Mouse (Mus musculus) hindbrain, embryonic 16.5 days (tissue): ENCODE data around the gene Gas7. TPM values are rescaled to one million over a fixed set of nuclear protein-coding genes. Genes with fewer than 3 reads are reported as not detected.
A peak's percentile ranks its signal among the peaks of the same experiment; 100 is the strongest.

ENCODE experiments used
- ATAC-seq: fragments of 200-750 bp; cut with Nextera tagmentation; 2 replicates; pipeline ENCODE4 v1.8.0; 2017; ENCODE audit warnings: moderate TSS enrichment, moderate library complexity
- H3K27ac ChIP-seq: fragments of 300-500 bp; sonication (generic); 2 replicates; pipeline ENCODE4 v1.5.1; 2014; ENCODE audit warnings: low read depth, mild to moderate bottlenecking, control low read depth, low read length, moderate library complexity
- H3K27me3 ChIP-seq: fragments of 300-500 bp; sonication (generic); replicated peaks from 2 replicates; pipeline ENCODE4 v1.6.1; 2014; ENCODE audit warnings: low read length; ENCODE audit not compliant: control insufficient read depth, insufficient read depth
- H3K36me3 ChIP-seq: fragments of 300-500 bp; sonication (generic); 2 replicates; pipeline ENCODE4 v1.6.1; 2014; ENCODE audit warnings: mild to moderate bottlenecking, low read length, moderate library complexity, mixed read lengths; ENCODE audit not compliant: control insufficient read depth, insufficient read depth
- H3K4me1 ChIP-seq: fragments of 300-500 bp; sonication (generic); 2 replicates; pipeline ENCODE4 v1.6.1; 2014; ENCODE audit warnings: low read depth, low read length; ENCODE audit not compliant: control insufficient read depth, insufficient read depth
- H3K4me2 ChIP-seq: fragments of 300-500 bp; sonication (generic); 2 replicates; pipeline ENCODE4 v1.6.1; 2014; ENCODE audit warnings: mild to moderate bottlenecking, low read length, control low read depth, moderate library complexity
- H3K4me3 ChIP-seq: fragments of 300-500 bp; sonication (generic); 2 replicates; pipeline ENCODE4 v1.5.1; 2014; ENCODE audit warnings: mild to moderate bottlenecking, low read length, control low read depth, moderate library complexity
- H3K9ac ChIP-seq: fragments of 300-500 bp; sonication (generic); 2 replicates; pipeline ENCODE4 v1.6.1; 2014; ENCODE audit warnings: low read depth, mild to moderate bottlenecking, control low read depth, low read length, moderate library complexity
- H3K9me3 ChIP-seq: fragments of 300-500 bp; sonication (generic); 2 replicates; pipeline ENCODE4 v1.6.1; 2014; ENCODE audit warnings: mild to moderate bottlenecking, low read length, moderate library complexity; ENCODE audit not compliant: control insufficient read depth
- WGBS: fragments of 180-500 bp; shearing (Covaris S2); extraction: QIAGEN DNeasy Blood & Tissue Kit; methylation state at CpG from one replicate; pipeline ENCODE4 v1.1.7; 2014; 5-methylcytosine and 5-hydroxymethylcytosine counted together
- polyA plus RNA-seq: library from polyadenylated mRNA; unstranded; fragments of >200 nt; fragmentation: Nextera tagmentation; extraction: Ambion mirVana; gene quantifications from 2 replicates; pipeline ENCODE4 v1.2.1, GENCODE M21; 2015

The Gas7 gene
- polyA plus RNA-seq, 1 experiment from 2014 or later, result 34.8 TPM

- Histone ChIP-seq H3K9me3 (no peaks in the 10 kb centered on the region), H3K27me3 (no peaks in the 10 kb centered on the region), H3K4me2 (no peak overlapping the region), H3K4me1 (no peaks in the 10 kb centered on the region), H3K36me3 (no peaks in the 10 kb centered on the region), H3K27ac (no peak overlapping the region), H3K4me3 (no peak overlapping the region), H3K9ac (no peak overlapping the region)
- 88% methylated on average over 4 of the region's 4 CpGs for WGBS
- no peak for ATAC-seq
Measured at GRCm38 (mm10) chr11:67537353-67537752, 82.1 kb downstream of the Gas7 start.

- H3K27ac ChIP-seq, result no peak overlapping the region
- no peaks in the 10 kb centered on the region for H3K4me1 ChIP-seq
- WGBS, result 83% methylated on average over 6 of the region's 6 CpGs
- no peaks in the 10 kb centered on the region for H3K9me3 ChIP-seq
- no peaks in the 10 kb centered on the region for H3K27me3 ChIP-seq
- no peaks in the 10 kb centered on the region for H3K36me3 ChIP-seq
- H3K9ac ChIP-seq, result no peak overlapping the region
- ATAC-seq, result no peak
- H3K4me2 ChIP-seq, result no peak overlapping the region
- no peak overlapping the region for H3K4me3 ChIP-seq
Measured at GRCm38 (mm10) chr11:67538557-67538956, 83.3 kb downstream of the Gas7 start.

- H3K4me3 ChIP-seq, result no peak overlapping the region
- 72% methylated on average over 11 of the region's 11 CpGs for WGBS
- no peak for ATAC-seq
- H3K9ac ChIP-seq, result no peak overlapping the region
- peaks cover 9% of the 10 kb centered on the region for H3K4me1 ChIP-seq
- H3K27me3 ChIP-seq, result no peaks in the 10 kb centered on the region
- no peaks in the 10 kb centered on the region for H3K9me3 ChIP-seq
- H3K36me3 ChIP-seq, result no peaks in the 10 kb centered on the region
- H3K27ac ChIP-seq, result no peak overlapping the region
- no peak overlapping the region for H3K4me2 ChIP-seq
Measured at GRCm38 (mm10) chr11:67544656-67545432, 89.6 kb downstream of the Gas7 start.

GRCm38 (mm10) chr11:67546582-67546981 lies 91.3 kb downstream of the Gas7 start:
- Histone ChIP-seq H3K36me3 (no peaks in the 10 kb centered on the region), H3K9me3 (no peaks in the 10 kb centered on the region), H3K4me3 (no peak overlapping the region), H3K4me2 (no peak overlapping the region), H3K27ac (0 out of 2 replicates have a peak overlapping the region, but pooled peaks have one; percentile 7), H3K4me1 (peaks cover 11% of the 10 kb centered on the region), H3K27me3 (no peaks in the 10 kb centered on the region), H3K9ac (no peak overlapping the region)
- no peak for ATAC-seq
- WGBS, result 37% methylated on average over 5 of the region's 5 CpGs

GRCm38 (mm10) chr11:67549306-67549705 lies 94.1 kb downstream of the Gas7 start:
- H3K4me3 ChIP-seq, result no peak overlapping the region
- peak; percentile 63; the same call in 1 of the 2 replicates for ATAC-seq
- H3K9me3 ChIP-seq, result no peaks in the 10 kb centered on the region
- no peak overlapping the region for H3K27ac ChIP-seq
- H3K27me3 ChIP-seq, result no peaks in the 10 kb centered on the region
- H3K36me3 ChIP-seq, result no peaks in the 10 kb centered on the region
- 86% methylated on average over 4 of the region's 4 CpGs for WGBS
- peaks cover 11% of the 10 kb centered on the region for H3K4me1 ChIP-seq
- no peak overlapping the region for H3K4me2 ChIP-seq
- no peak overlapping the region for H3K9ac ChIP-seq

GRCm38 (mm10) chr11:67549762-67550488 lies 94.7 kb downstream of the Gas7 start:
- no peak overlapping the region for H3K27ac ChIP-seq
- H3K4me2 ChIP-seq, result no peak overlapping the region
- 77% methylated on average over 13 of the region's 13 CpGs for WGBS
- no peak for ATAC-seq
- H3K9me3 ChIP-seq, result no peaks in the 10 kb centered on the region
- H3K27me3 ChIP-seq, result no peaks in the 10 kb centered on the region
- H3K36me3 ChIP-seq, result no peaks in the 10 kb centered on the region
- H3K9ac ChIP-seq, result no peak overlapping the region
- no peak overlapping the region for H3K4me3 ChIP-seq
- H3K4me1 ChIP-seq, result peaks cover 11% of the 10 kb centered on the region

GRCm38 (mm10) chr11:67552400-67552799 lies 97.2 kb downstream of the Gas7 start:
- 75% methylated on average over 8 of the region's 8 CpGs for WGBS
- no peak for ATAC-seq

GRCm38 (mm10) chr11:67554276-67554675 lies 99.0 kb downstream of the Gas7 start:
- Histone ChIP-seq H3K4me2 (no peak overlapping the region), H3K4me3 (no peak overlapping the region), H3K9ac (no peak overlapping the region), H3K36me3 (no peaks in the 10 kb centered on the region), H3K27ac (no peak overlapping the region), H3K9me3 (no peaks in the 10 kb centered on the region), H3K27me3 (no peaks in the 10 kb centered on the region), H3K4me1 (peaks cover 12% of the 10 kb centered on the region)
- no peak for ATAC-seq
- WGBS, result 84% methylated on average over 6 of the region's 6 CpGs

More at GRCm38 (mm10) chr11:67552400-67552799, 97.2 kb downstream of the Gas7 start:
- Histone ChIP-seq H3K4me3 (no peak overlapping the region), H3K27me3 (no peaks in the 10 kb centered on the region), H3K4me2 (no peak overlapping the region), H3K4me1 (peaks cover 12% of the 10 kb centered on the region), H3K9me3 (no peaks in the 10 kb centered on the region), H3K36me3 (no peaks in the 10 kb centered on the region), H3K27ac (no peak overlapping the region), H3K9ac (no peak overlapping the region)

- no peaks in the 10 kb centered on the region for H3K27me3 ChIP-seq
- no peaks in the 10 kb centered on the region for H3K9me3 ChIP-seq
- H3K4me1 ChIP-seq, result peaks cover 5% of the 10 kb centered on the region; the same call in 1 of the 2 replicates
- H3K27ac ChIP-seq, result peak overlapping the region; percentile 58; the same call in 1 of the 2 replicates
- no peak overlapping the region for H3K9ac ChIP-seq
- ATAC-seq, result peak; percentile 79; the same call in 1 of the 2 replicates
- no peak overlapping the region for H3K4me2 ChIP-seq
- H3K4me3 ChIP-seq, result no peak overlapping the region
- H3K36me3 ChIP-seq, result no peaks in the 10 kb centered on the region
- WGBS, result 45% methylated on average over 3 of the region's 3 CpGs
Measured at GRCm38 (mm10) chr11:67556360-67556759, 101.1 kb downstream of the Gas7 start.
